Mouse (Mus musculus): ENCODE measurements around the gene Alkbh7. TPM values are rescaled to one million over a fixed set of nuclear protein-coding genes. Genes with fewer than 3 reads are reported as not detected.

Alkbh7 gene
- polyA plus RNA-seq, 1 experiment: 8.6 TPM

DNA sequence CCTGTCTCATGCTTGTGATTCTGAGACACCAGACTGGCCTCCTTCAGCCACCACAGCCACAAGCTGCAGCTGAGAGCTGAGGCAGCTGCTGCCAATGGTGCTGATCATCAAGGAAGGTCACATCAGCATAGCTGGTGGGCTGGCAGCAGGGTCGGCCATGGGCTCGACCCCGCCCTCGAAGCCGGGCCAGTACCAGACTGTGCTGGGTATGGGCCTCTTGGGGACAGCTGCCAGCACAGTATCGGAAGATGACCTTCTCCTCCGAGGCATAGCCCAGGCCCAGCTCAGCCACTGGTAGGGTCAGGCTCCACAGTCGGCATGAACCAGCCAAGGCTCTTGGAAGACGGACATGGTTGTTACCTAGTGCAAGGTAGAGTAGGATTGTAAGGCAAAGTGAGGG, 2.3 kb downstream of the Alkbh7 start:
- peaks cover 11% of the 10 kb centered on the region for H3K4me1 ChIP-seq (ENCODE audit: control insufficient read depth, insufficient read depth, low read length)
- TF ChIP-seq CTCF (IDR thresholded peaks at IDR 0.05; ENCODE audit: borderline replicate concordance, insufficient read depth, low read length) (no peak), POLR2A (IDR thresholded peaks at IDR 0.05; ENCODE audit: low read depth, low read length) (no peak)
- no peak overlapping the region for H3K4me3 ChIP-seq (ENCODE audit: insufficient read depth, low read length)
- no peak overlapping the region for H3K27ac ChIP-seq (ENCODE audit: insufficient read depth, low read length)

DNA sequence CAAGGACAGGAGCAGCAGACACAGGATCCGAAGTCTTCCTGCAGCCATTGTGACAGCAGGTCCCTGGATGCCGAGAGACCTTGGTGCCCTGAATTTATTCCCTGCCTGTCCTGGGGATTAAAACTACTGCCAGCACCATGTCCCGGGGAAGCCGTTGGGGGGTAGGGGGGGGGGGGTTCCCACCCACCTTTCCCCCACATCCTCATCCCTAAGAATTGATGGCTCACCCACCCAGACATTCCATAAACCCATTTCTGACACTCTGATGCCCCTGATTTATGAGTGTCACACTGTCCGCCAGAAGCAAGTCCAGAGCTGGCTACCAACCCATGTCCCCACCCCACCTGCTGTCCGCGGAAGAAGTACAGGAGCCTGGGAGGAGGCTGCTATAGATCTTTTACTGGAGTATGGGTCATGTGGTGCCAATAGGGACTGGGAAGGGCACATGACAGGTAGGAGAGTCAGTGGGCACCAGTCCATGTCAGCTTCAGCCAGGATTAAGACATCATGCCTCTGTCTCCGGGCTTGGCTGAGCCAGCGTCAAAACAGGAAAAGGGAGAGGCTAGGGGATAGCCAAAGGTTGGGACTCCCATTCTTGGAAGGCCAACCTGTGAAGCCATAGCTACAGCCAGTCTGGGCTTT, 3.0 kb downstream of the Alkbh7 start, which contains the start of gene Pspn:
TSS of gene Pspn (minus strand) at position 51 of the 642 bp plus-strand sequence.
- TF ChIP-seq CTCF (IDR thresholded peaks at IDR 0.05; ENCODE audit: borderline replicate concordance, insufficient read depth, low read length): no peak
- TF ChIP-seq POLR2A (IDR thresholded peaks at IDR 0.05; ENCODE audit: low read depth, low read length): no peak
- H3K4me3 ChIP-seq (ENCODE audit: insufficient read depth, low read length): no peak within 1 kb of the TSS
- peaks cover 11% of the 10 kb centered on the region for H3K4me1 ChIP-seq (ENCODE audit: control insufficient read depth, insufficient read depth, low read length)
- H3K27ac ChIP-seq (ENCODE audit: insufficient read depth, low read length): no peak within 1 kb of the TSS

DNA sequence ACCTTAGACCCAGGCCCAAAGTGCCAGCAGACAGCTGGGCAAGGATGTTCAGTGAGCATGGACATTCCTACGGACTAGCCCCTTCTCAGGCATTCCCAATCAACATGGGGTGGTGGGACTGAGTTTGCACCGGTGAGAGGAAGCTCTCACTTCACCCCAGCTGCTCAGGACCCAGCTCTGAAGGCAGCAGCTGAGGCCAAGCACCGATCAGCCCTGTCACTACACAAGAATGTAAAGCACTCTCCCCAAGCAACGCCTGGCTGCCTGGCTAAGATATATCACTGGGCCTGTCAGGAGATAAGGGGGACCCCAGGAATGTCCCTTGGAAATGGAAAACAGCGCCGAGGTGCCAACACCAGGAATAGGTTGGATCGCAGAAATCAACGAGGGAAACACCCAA, 4.1 kb downstream of the Alkbh7 start:
- Histone ChIP-seq H3K4me1 (ENCODE audit: control insufficient read depth, insufficient read depth, low read length) (peaks cover 11% of the 10 kb centered on the region), H3K27ac (ENCODE audit: insufficient read depth, low read length) (peak overlapping the region; percentile 7), H3K4me3 (ENCODE audit: insufficient read depth, low read length) (no peak overlapping the region)
- TF ChIP-seq POLR2A (IDR thresholded peaks at IDR 0.05; ENCODE audit: low read depth, low read length): no peak
- no peak for TF ChIP-seq CTCF (IDR thresholded peaks at IDR 0.05; ENCODE audit: borderline replicate concordance, insufficient read depth, low read length)

DNA sequence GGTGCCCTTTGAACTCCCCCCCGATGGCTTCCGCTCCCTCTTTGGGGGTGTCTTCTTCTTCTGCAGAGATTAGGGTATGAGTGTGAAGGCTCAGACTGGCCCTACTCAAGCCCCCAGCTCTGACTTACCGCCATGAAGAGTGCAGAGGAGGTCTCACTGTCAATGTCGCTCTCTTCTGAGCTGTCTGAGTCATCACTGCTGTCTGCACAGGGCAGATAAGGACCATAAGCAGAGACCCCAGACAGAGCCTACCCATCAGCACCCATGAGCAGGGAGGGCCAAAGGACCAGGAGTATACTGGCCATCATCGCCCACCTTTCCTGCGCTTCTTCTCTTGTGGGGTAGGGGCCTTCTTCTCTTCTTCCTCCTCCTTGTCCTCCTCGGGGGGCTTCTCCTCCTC, 6.9 kb downstream of the Alkbh7 start:
- no peak overlapping the region for H3K4me3 ChIP-seq (ENCODE audit: insufficient read depth, low read length)
- no peak overlapping the region for H3K27ac ChIP-seq (ENCODE audit: insufficient read depth, low read length)
- peaks cover 9% of the 10 kb centered on the region for H3K4me1 ChIP-seq (ENCODE audit: control insufficient read depth, insufficient read depth, low read length)
- no peak for TF ChIP-seq CTCF (IDR thresholded peaks at IDR 0.05; ENCODE audit: borderline replicate concordance, insufficient read depth, low read length)
- TF ChIP-seq POLR2A (IDR thresholded peaks at IDR 0.05; ENCODE audit: low read depth, low read length): no peak

DNA sequence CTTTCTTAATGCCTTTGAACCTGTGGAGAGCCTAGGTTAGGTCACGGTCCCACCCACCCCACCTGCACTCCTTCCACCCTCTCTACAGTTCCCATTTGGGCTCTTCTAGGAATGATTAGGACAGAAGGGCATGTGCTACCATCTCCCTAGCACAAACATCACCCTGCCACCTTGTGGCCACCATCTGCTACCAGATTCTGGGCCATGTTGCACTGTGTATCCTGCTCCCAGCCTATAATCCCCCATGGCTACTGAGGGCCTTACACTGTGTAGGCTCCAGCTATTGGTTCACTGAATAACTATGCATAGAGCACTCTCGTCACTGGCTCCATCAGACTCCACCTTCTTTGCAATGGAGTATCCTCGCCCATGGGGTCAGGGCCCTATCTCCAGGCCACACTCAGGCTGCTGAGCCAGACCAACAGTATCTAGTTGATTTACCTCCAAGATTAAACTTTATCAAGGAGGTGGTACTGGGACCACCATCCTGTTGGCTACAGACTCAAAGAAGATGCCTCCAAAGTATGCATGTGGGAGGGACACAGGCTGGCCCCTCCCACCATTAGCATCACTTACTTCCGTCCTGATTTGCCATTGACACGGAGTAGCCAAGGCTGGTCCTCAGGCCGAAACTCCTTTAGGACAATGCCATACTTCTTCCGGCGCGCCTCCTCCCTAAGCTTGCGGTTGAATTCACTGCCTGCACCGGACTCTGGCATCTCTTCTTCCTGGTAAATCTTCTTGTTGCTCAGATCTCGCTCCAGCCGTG, 10.2 kb downstream of the Alkbh7 start:
- TF ChIP-seq CTCF (IDR thresholded peaks at IDR 0.05; ENCODE audit: borderline replicate concordance, insufficient read depth, low read length) (peak; percentile 53; the same call in 1 of the 2 replicates), POLR2A (IDR thresholded peaks at IDR 0.05; ENCODE audit: low read depth, low read length) (no peak)
- Histone ChIP-seq H3K27ac (ENCODE audit: insufficient read depth, low read length) (no peak overlapping the region), H3K4me1 (ENCODE audit: control insufficient read depth, insufficient read depth, low read length) (no peaks in the 10 kb centered on the region), H3K4me3 (ENCODE audit: insufficient read depth, low read length) (no peak overlapping the region)

DNA sequence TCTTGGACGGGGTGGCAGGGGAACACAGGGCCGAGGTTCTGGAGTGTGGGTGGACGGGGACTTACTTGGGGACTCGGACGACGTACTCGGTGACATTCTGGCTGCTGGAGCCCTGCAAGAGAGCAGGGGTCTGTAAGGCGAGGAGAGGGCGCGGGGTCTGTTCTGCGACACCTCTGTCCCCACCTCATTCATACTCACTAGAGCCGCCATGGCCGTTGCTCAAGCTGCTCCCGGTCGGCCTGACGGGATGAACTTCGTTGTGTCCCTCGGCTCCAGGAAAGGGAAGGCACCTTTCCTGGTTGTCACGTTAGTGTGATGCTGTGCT, 13.7 kb downstream of the Alkbh7 start:
- H3K4me1 ChIP-seq (ENCODE audit: control insufficient read depth, insufficient read depth, low read length): no peaks in the 10 kb centered on the region
- peak overlapping the region; percentile 80 for H3K4me3 ChIP-seq (ENCODE audit: insufficient read depth, low read length)
- peak overlapping the region; percentile 63 for H3K27ac ChIP-seq (ENCODE audit: insufficient read depth, low read length)
- no peak for TF ChIP-seq POLR2A (IDR thresholded peaks at IDR 0.05; ENCODE audit: low read depth, low read length)
- no peak for TF ChIP-seq CTCF (IDR thresholded peaks at IDR 0.05; ENCODE audit: borderline replicate concordance, insufficient read depth, low read length)

DNA sequence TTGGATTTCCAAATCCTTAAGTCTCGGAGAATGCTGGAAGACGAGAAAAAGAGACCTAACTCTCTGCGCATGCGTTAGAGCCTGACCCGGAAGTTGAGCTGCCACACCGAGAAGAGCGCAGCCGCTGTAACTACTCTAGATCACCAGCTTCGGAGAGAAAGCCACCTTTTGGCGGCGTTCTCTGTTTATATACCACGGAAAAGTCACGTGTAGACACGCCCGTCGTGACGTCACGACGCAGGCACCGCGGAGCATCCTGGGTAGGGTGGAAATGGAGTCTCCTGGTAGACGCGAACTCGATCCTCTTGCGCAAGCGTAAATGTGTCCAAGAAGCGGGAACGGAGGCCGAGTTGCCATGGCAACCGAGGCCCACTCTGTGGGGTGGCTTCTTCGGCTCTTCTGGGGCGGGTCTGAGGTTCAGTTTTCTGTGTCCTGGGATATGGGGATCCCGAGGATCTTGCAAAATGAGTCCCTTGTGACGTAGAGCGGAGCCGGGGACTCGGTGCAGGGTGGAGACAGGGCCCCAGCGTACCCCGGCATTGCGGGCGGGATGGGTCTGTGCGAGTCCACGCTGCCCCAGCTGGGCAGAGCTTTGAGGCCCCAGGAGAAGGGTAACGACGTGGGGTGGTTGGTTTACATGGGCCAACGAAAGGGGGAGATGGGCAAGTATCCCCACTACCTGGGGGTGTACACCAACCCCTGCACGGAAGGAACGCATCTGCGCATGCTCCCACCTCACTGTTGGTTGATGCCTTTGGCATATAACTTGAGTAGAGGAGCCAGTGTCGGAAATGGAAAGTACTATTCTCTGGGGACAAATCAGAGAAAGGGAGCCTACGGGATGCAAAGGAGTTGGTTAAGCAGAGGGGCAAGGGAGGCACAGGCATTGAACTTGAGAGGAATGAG, 14.3 kb downstream of the Alkbh7 start, which contains the start of the genes Gtf2f1 and Gm17949:
TSS of gene Gtf2f1 (minus strand) at position 53 of the 906 bp plus-strand sequence.
TSS of gene Gm17949 (plus strand) at position 234 of the 906 bp plus-strand sequence.
- Histone ChIP-seq H3K4me3 (ENCODE audit: insufficient read depth, low read length) (peak within 1 kb of the TSS; percentile 80), H3K4me1 (ENCODE audit: control insufficient read depth, insufficient read depth, low read length) (no peaks in the 10 kb centered on the region), H3K27ac (ENCODE audit: insufficient read depth, low read length) (peak within 1 kb of the TSS; percentile 63)
- TF ChIP-seq POLR2A (IDR thresholded peaks at IDR 0.05; ENCODE audit: low read depth, low read length): peak; percentile 98
- TF ChIP-seq CTCF (IDR thresholded peaks at IDR 0.05; ENCODE audit: borderline replicate concordance, insufficient read depth, low read length): no peak

DNA sequence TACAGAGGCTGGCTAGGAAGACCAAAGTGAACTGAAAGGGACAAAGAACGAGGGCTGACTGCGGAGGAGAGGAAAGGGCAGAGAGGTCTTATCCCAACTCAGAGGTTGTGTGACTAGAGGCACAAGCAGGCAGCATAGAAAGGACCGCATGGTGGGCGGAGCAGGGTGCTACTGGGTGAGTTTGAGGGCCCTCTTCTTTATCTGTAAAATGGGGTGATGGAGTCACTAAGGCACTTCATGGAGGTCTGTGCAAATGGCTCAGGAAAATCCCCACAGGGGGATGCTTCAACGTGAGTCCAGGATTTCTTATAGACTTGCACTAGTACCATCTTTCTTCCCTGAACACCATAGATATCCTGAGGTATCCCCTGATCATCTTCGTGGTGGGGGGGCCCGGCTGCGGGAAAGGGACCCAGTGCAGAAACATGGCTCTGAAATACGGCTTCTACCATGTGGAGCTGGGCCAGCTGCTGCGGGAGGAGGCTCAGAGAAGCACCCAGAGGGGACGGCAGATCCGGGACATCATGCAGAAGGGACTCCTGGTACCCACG, 15.2 kb downstream of the Alkbh7 start:
- no peak for TF ChIP-seq POLR2A (IDR thresholded peaks at IDR 0.05; ENCODE audit: low read depth, low read length)
- no peak for TF ChIP-seq CTCF (IDR thresholded peaks at IDR 0.05; ENCODE audit: borderline replicate concordance, insufficient read depth, low read length)
- Histone ChIP-seq H3K4me1 (ENCODE audit: control insufficient read depth, insufficient read depth, low read length) (no peaks in the 10 kb centered on the region), H3K27ac (ENCODE audit: insufficient read depth, low read length) (no peak overlapping the region), H3K4me3 (ENCODE audit: insufficient read depth, low read length) (no peak overlapping the region; the same call in 1 of the 2 replicates)

DNA sequence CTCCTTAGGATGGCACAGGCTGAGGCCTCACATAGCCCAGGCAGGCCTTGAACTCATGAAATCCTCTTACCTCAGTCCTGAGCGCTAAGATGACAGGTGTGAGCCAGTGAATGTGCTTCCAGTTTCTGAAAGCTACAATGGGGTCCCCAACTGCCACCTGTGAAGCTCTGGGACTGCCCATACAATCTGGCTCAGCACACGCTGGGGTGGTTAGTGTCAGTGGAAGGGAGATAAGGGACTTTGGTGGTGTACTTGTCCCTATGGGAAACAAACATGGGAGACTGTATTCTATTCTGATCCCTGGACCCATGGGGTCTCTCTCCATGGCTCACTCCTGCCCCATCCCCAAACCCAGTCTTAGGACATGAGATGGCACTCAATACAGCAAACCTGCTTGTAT, 22.6 kb downstream of the Alkbh7 start:
- Histone ChIP-seq H3K4me3 (ENCODE audit: insufficient read depth, low read length) (no peak overlapping the region), H3K4me1 (ENCODE audit: control insufficient read depth, insufficient read depth, low read length) (no peaks in the 10 kb centered on the region), H3K27ac (ENCODE audit: insufficient read depth, low read length) (no peak overlapping the region)
- no peak for TF ChIP-seq CTCF (IDR thresholded peaks at IDR 0.05; ENCODE audit: borderline replicate concordance, insufficient read depth, low read length)
- no peak for TF ChIP-seq POLR2A (IDR thresholded peaks at IDR 0.05; ENCODE audit: low read depth, low read length)

Data from embryonic fibroblast, embryonic 13.5 days (primary cell).